Comparison of ENCODE assay signal across 21 mouse cellular contexts in genomic region chr8:49159318-49159717, GRCm38 (mm10).
"Had no signal": no experiment of that assay in that cellular context is flagged by ENCODE, and none has a peak within 500 bp of the region (broad histone marks: within the 10 kb centered on the region; RNA-seq: fewer than 3 reads in every experiment).

No protein-coding gene starts in this region.

- H3K4me3 ChIP-seq: layer of hippocampus, adult 2 months; limb, embryonic 13.5 days; liver, embryonic 13.5 days; neural tube, embryonic 12.5 days; neural tube, embryonic 15.5 days; stomach, embryonic 15.5 days had no signal

- H3K4me1 ChIP-seq: limb, embryonic 13.5 days; liver, embryonic 13.5 days; stomach, embryonic 15.5 days had no signal

- H3K4me2 ChIP-seq: limb, embryonic 13.5 days; liver, embryonic 13.5 days; midbrain, embryonic 11.5 days; neural tube, embryonic 12.5 days; neural tube, embryonic 15.5 days; stomach, embryonic 15.5 days had no signal

- DNase-seq: kidney, adult 2 months; kidney, postnatal 25 days; layer of hippocampus, adult 9-11 months; left cerebral cortex, postnatal 4 days; liver, embryonic 13.5 days; lung, adult 2 months; lung, postnatal 14 days; lung, postnatal 4 days; midbrain, embryonic 14.5 days; retina, postnatal 1 day; right cerebral cortex, postnatal 25 days; spleen, adult 18-20 months; thymus, adult 18-20 months; thymus, postnatal 36 days had no signal

- H3K9ac ChIP-seq: limb, embryonic 13.5 days; liver, embryonic 13.5 days; neural tube, embryonic 12.5 days; neural tube, embryonic 15.5 days; stomach, embryonic 15.5 days had no signal

- H3K9me3 ChIP-seq: limb, embryonic 13.5 days; liver, embryonic 13.5 days; neural tube, embryonic 12.5 days; neural tube, embryonic 15.5 days; stomach, embryonic 15.5 days had no signal

- H3K36me3 ChIP-seq: limb, embryonic 13.5 days; liver, embryonic 13.5 days; neural tube, embryonic 12.5 days; neural tube, embryonic 15.5 days; stomach, embryonic 15.5 days had no signal

- H3K27me3 ChIP-seq: limb, embryonic 13.5 days; liver, embryonic 13.5 days; neural tube, embryonic 12.5 days; neural tube, embryonic 15.5 days; stomach, embryonic 15.5 days had no signal

- H3K27ac ChIP-seq: kidney, postnatal 0 days; layer of hippocampus, adult 2 months; limb, embryonic 13.5 days; liver, embryonic 13.5 days; neural tube, embryonic 12.5 days; neural tube, embryonic 15.5 days; stomach, embryonic 15.5 days had no signal
